Mouse (Mus musculus): ENCODE data around the gene Tspan4. TPM values are rescaled to one million over a fixed set of nuclear protein-coding genes. Genes with fewer than 3 reads are reported as not detected.

Tspan4 gene
- polyA plus RNA-seq, 1 experiment from 2014 or later, result 55.7 TPM

- H3K4me3 ChIP-seq (ENCODE audit: low read depth, low read length), result no peak overlapping the region
- no peak overlapping the region for H3K27ac ChIP-seq (ENCODE audit: low read depth, low read length)
- H3K27me3 ChIP-seq (ENCODE audit: control insufficient read depth, insufficient read depth, low read length), result no peaks in the 10 kb centered on the region
- H3K4me1 ChIP-seq (ENCODE audit: control insufficient read depth, insufficient read depth, low read length), result peaks cover 37% of the 10 kb centered on the region
- H3K36me3 ChIP-seq (ENCODE audit: control insufficient read depth, insufficient read depth, low read length), result peaks cover 23% of the 10 kb centered on the region
- H3K9me3 ChIP-seq (ENCODE audit: control insufficient read depth, low read length), result no peaks in the 10 kb centered on the region
- no peak for ATAC-seq (ENCODE audit: low read depth)
- WGBS, result 87% methylated on average over 6 of the region's 6 CpGs
- H3K9ac ChIP-seq (replicated peaks; ENCODE audit: low read depth, low read length), result no peak overlapping the region
- H3K4me2 ChIP-seq (ENCODE audit: low read depth, low read length), result peak overlapping the region; percentile 85; the same call in 1 of the 2 replicates
These were observed 42.1 kb upstream of the Tspan4 start for GRCm38 (mm10) chr7:141432741-141433516.

GRCm38 (mm10) chr7:141433517-141434400 lies 41.3 kb upstream of the Tspan4 start:
- Histone ChIP-seq H3K27ac (ENCODE audit: low read depth, low read length) (peak overlapping the region; percentile 78), H3K9me3 (ENCODE audit: control insufficient read depth, low read length) (no peaks in the 10 kb centered on the region), H3K4me1 (ENCODE audit: control insufficient read depth, insufficient read depth, low read length) (peaks cover 32% of the 10 kb centered on the region), H3K4me3 (ENCODE audit: low read depth, low read length) (peak overlapping the region; percentile 49), H3K27me3 (ENCODE audit: control insufficient read depth, insufficient read depth, low read length) (no peaks in the 10 kb centered on the region), H3K9ac (replicated peaks; ENCODE audit: low read depth, low read length) (peak overlapping the region; percentile 72), H3K36me3 (ENCODE audit: control insufficient read depth, insufficient read depth, low read length) (peaks cover 23% of the 10 kb centered on the region), H3K4me2 (ENCODE audit: low read depth, low read length) (peak overlapping the region; percentile 85)
- ATAC-seq (ENCODE audit: low read depth), result no peak
- WGBS, result 72% methylated on average over 15 of the region's 15 CpGs

- H3K4me2 ChIP-seq (ENCODE audit: low read depth, low read length), result peak overlapping the region; percentile 85
- H3K4me1 ChIP-seq (ENCODE audit: control insufficient read depth, insufficient read depth, low read length), result peaks cover 31% of the 10 kb centered on the region
- H3K27ac ChIP-seq (ENCODE audit: low read depth, low read length), result peak overlapping the region; percentile 78
- H3K9ac ChIP-seq (replicated peaks; ENCODE audit: low read depth, low read length), result peak overlapping the region; percentile 72
- H3K4me3 ChIP-seq (ENCODE audit: low read depth, low read length), result peak overlapping the region; percentile 49
- WGBS, result 7% methylated on average over 8 of the region's 8 CpGs
- peaks cover 23% of the 10 kb centered on the region for H3K36me3 ChIP-seq (ENCODE audit: control insufficient read depth, insufficient read depth, low read length)
- H3K27me3 ChIP-seq (ENCODE audit: control insufficient read depth, insufficient read depth, low read length), result no peaks in the 10 kb centered on the region
- no peaks in the 10 kb centered on the region for H3K9me3 ChIP-seq (ENCODE audit: control insufficient read depth, low read length)
- ATAC-seq (ENCODE audit: low read depth), result 0 out of 2 replicates have a peak, but pooled peaks have one; percentile 15
These were observed 40.6 kb upstream of the Tspan4 start for GRCm38 (mm10) chr7:141434464-141434863.

- H3K27me3 ChIP-seq (ENCODE audit: control insufficient read depth, insufficient read depth, low read length), result no peaks in the 10 kb centered on the region
- 4% methylated on average over 17 of the region's 17 CpGs for WGBS
- ATAC-seq (ENCODE audit: low read depth), result peak; percentile 2; the same call in 1 of the 2 replicates
- peak overlapping the region; percentile 78 for H3K27ac ChIP-seq (ENCODE audit: low read depth, low read length)
- peaks cover 22% of the 10 kb centered on the region for H3K36me3 ChIP-seq (ENCODE audit: control insufficient read depth, insufficient read depth, low read length)
- H3K4me1 ChIP-seq (ENCODE audit: control insufficient read depth, insufficient read depth, low read length), result peaks cover 31% of the 10 kb centered on the region
- H3K4me3 ChIP-seq (ENCODE audit: low read depth, low read length), result peak overlapping the region; percentile 49
- H3K4me2 ChIP-seq (ENCODE audit: low read depth, low read length), result peak overlapping the region; percentile 85
- peak overlapping the region; percentile 72 for H3K9ac ChIP-seq (replicated peaks; ENCODE audit: low read depth, low read length)
- H3K9me3 ChIP-seq (ENCODE audit: control insufficient read depth, low read length), result no peaks in the 10 kb centered on the region
These were observed 39.7 kb upstream of the Tspan4 start for GRCm38 (mm10) chr7:141435129-141435855.

GRCm38 (mm10) chr7:141435856-141436522 lies 39.1 kb upstream of the Tspan4 start:
- Histone ChIP-seq H3K36me3 (ENCODE audit: control insufficient read depth, insufficient read depth, low read length) (peaks cover 16% of the 10 kb centered on the region), H3K4me1 (ENCODE audit: control insufficient read depth, insufficient read depth, low read length) (peaks cover 31% of the 10 kb centered on the region), H3K9me3 (ENCODE audit: control insufficient read depth, low read length) (no peaks in the 10 kb centered on the region), H3K9ac (replicated peaks; ENCODE audit: low read depth, low read length) (0 out of 2 replicates have a peak overlapping the region, but pooled peaks have one; percentile 72), H3K27ac (ENCODE audit: low read depth, low read length) (no peak overlapping the region), H3K27me3 (ENCODE audit: control insufficient read depth, insufficient read depth, low read length) (no peaks in the 10 kb centered on the region), H3K4me3 (ENCODE audit: low read depth, low read length) (peak overlapping the region; percentile 49; the same call in 1 of the 2 replicates), H3K4me2 (ENCODE audit: low read depth, low read length) (peak overlapping the region; percentile 90; the same call in 1 of the 2 replicates)
- 75% methylated on average over 9 of the region's 9 CpGs for WGBS
- ATAC-seq (ENCODE audit: low read depth), result no peak

GRCm38 (mm10) chr7:141436523-141436892 lies 38.5 kb upstream of the Tspan4 start:
- H3K4me1 ChIP-seq (ENCODE audit: control insufficient read depth, insufficient read depth, low read length), result peaks cover 31% of the 10 kb centered on the region
- H3K4me3 ChIP-seq (ENCODE audit: low read depth, low read length), result peak overlapping the region; percentile 52
- no peaks in the 10 kb centered on the region for H3K9me3 ChIP-seq (ENCODE audit: control insufficient read depth, low read length)
- WGBS, result 40% methylated on average over 2 of the region's 2 CpGs
- peaks cover 10% of the 10 kb centered on the region for H3K36me3 ChIP-seq (ENCODE audit: control insufficient read depth, insufficient read depth, low read length)
- H3K27me3 ChIP-seq (ENCODE audit: control insufficient read depth, insufficient read depth, low read length), result no peaks in the 10 kb centered on the region
- H3K4me2 ChIP-seq (ENCODE audit: low read depth, low read length), result peak overlapping the region; percentile 90
- peak overlapping the region; percentile 68 for H3K9ac ChIP-seq (replicated peaks; ENCODE audit: low read depth, low read length)
- H3K27ac ChIP-seq (ENCODE audit: low read depth, low read length), result no peak overlapping the region
- no peak for ATAC-seq (ENCODE audit: low read depth)

- Histone ChIP-seq H3K27me3 (ENCODE audit: control insufficient read depth, insufficient read depth, low read length) (no peaks in the 10 kb centered on the region), H3K36me3 (ENCODE audit: control insufficient read depth, insufficient read depth, low read length) (0 out of 2 replicates have a peak, but pooled peaks cover 2% of the 10 kb centered on the region), H3K4me2 (ENCODE audit: low read depth, low read length) (peak within 1 kb of the TSS; percentile 90), H3K4me1 (ENCODE audit: control insufficient read depth, insufficient read depth, low read length) (peaks cover 31% of the 10 kb centered on the region), H3K9ac (replicated peaks; ENCODE audit: low read depth, low read length) (peak within 1 kb of the TSS; percentile 68), H3K9me3 (ENCODE audit: control insufficient read depth, low read length) (no peaks in the 10 kb centered on the region), H3K27ac (ENCODE audit: low read depth, low read length) (peak within 1 kb of the TSS; percentile 52), H3K4me3 (ENCODE audit: low read depth, low read length) (peak within 1 kb of the TSS; percentile 52)
- WGBS, result 6% methylated on average over 53 of the region's 53 CpGs
- ATAC-seq (ENCODE audit: low read depth), result peak; percentile 84
These were observed 37.6 kb upstream of the Tspan4 start, which contains the start of gene Slc25a22 for GRCm38 (mm10) chr7:141437178-141438120. Slc25a22 (minus strand) TSS chr7:141437892.
